Mouse (Mus musculus) brain, embryonic 14.5 days (tissue): ENCODE measurements around the gene Ccni.

Experiments used
- CTCF ChIP-seq: fragments of 200-500 bp; IDR thresholded peaks from 2 replicates; pipeline ENCODE4 v1.5.1; 2012; ENCODE audit warnings: inconsistent platforms, mild to moderate bottlenecking, moderate library complexity, borderline replicate concordance; ENCODE audit not compliant: insufficient read depth, insufficient read length; ENCODE audit errors: extremely low read depth
- POLR2A ChIP-seq: fragments of 200-500 bp; IDR thresholded peaks from 2 replicates; pipeline ENCODE4 v1.6.1; 2012; ENCODE audit warnings: mild to moderate bottlenecking, inconsistent platforms, borderline replicate concordance; ENCODE audit not compliant: poor library complexity, insufficient read depth, insufficient read length, severe bottlenecking; ENCODE audit errors: extremely low read depth

- TF ChIP-seq CTCF (no peak), POLR2A (no peak)
These were observed 66.9 kb downstream of the Ccni start for GRCm38 (mm10) chr5:93139350-93139749.
